Mouse (Mus musculus): ENCODE results near the gene Nxf1.

The Nxf1 gene

GRCm38 (mm10) chr19:8772996-8773395, 16.1 kb downstream of the Nxf1 start:
- DNase-seq: no peak

- DNase-seq: no peak
Measured at GRCm38 (mm10) chr19:8773409-8773808, 16.5 kb downstream of the Nxf1 start.

GRCm38 (mm10) chr19:8774086-8774835, 17.4 kb downstream of the Nxf1 start, which contains the start of gene Tmem179b:
Gene Tmem179b (minus strand): TSS chr19:8774467.
- DNase-seq: peak; percentile 93

GRCm38 (mm10) chr19:8774951-8775421, 18.1 kb downstream of the Nxf1 start:
- DNase-seq: no peak

- DNase-seq: peak; percentile 99
Measured at GRCm38 (mm10) chr19:8786008-8786781, 29.3 kb downstream of the Nxf1 start, which contains the start of gene Taf6l. Gene Taf6l (minus strand): TSS chr19:8786417.

- DNase-seq: no peak
Measured at GRCm38 (mm10) chr19:8788521-8788920, 31.6 kb downstream of the Nxf1 start.

- DNase-seq: no peak
Measured at GRCm38 (mm10) chr19:8789171-8789570, 32.3 kb downstream of the Nxf1 start.

- no peak for DNase-seq
Measured at GRCm38 (mm10) chr19:8790171-8790570, 33.3 kb downstream of the Nxf1 start.

- peak; percentile 93 for DNase-seq
Measured at GRCm38 (mm10) chr19:8798264-8798946, 41.5 kb downstream of the Nxf1 start, which contains the start of gene Polr2g. Gene Polr2g (minus strand): TSS chr19:8798577.

GRCm38 (mm10) chr19:8798947-8799315, 42.1 kb downstream of the Nxf1 start:
- DNase-seq: no peak

- peak; percentile 98 for DNase-seq
Measured at GRCm38 (mm10) chr19:8802130-8802821, 45.4 kb downstream of the Nxf1 start, which contains the start of gene Zbtb3. Gene Zbtb3 (plus strand): TSS chr19:8802555.

- DNase-seq: no peak
Measured at GRCm38 (mm10) chr19:8803204-8803780, 46.4 kb downstream of the Nxf1 start.

GRCm38 (mm10) chr19:8803879-8804660, 47.2 kb downstream of the Nxf1 start:
- DNase-seq: no peak

- no peak for DNase-seq
Measured at GRCm38 (mm10) chr19:8806810-8807209, 49.9 kb downstream of the Nxf1 start.

- DNase-seq: peak; percentile 48
Measured at GRCm38 (mm10) chr19:8815812-8816211, 58.9 kb downstream of the Nxf1 start.

- no peak for DNase-seq
Measured at GRCm38 (mm10) chr19:8817001-8817400, 60.1 kb downstream of the Nxf1 start.

- no peak for DNase-seq
Measured at GRCm38 (mm10) chr19:8818301-8818798, 61.5 kb downstream of the Nxf1 start.

GRCm38 (mm10) chr19:8818801-8819595, 62.1 kb downstream of the Nxf1 start, which contains the start of gene Ttc9c:
Gene Ttc9c (minus strand): TSS chr19:8819333.
- DNase-seq: peak; percentile 99

- DNase-seq: peak; percentile 99
Measured at GRCm38 (mm10) chr19:8819596-8820423, 62.9 kb downstream of the Nxf1 start, which contains the start of gene Hnrnpul2. Gene Hnrnpul2 (plus strand): TSS chr19:8820010.
